Comparison of ENCODE assay signal across 25 mouse cellular contexts in genomic region chr17:71238494-71238893, GRCm38 (mm10). TPM values are rescaled to one million over a fixed set of nuclear protein-coding genes. Genes with fewer than 3 reads are reported as not detected.
A peak's percentile ranks its signal among the peaks of the same experiment; 100 is the strongest.
DNase-seq lines count a peak whose midpoint lies in the region; ATAC-seq lines count a peak whose summit lies in the region.
"Had no signal": no experiment of that assay in that cellular context is flagged by ENCODE, and none has a peak within 500 bp of the region (broad histone marks: within the 10 kb centered on the region; RNA-seq: fewer than 3 reads in every experiment).

No protein-coding gene starts in this region.

- 85% methylated on average over 7 of the region's 7 CpGs for WGBS in heart, embryonic 12.5 days
- WGBS in liver, embryonic 15.5 days (ENCODE audit: insufficient replicate concordance): 29% methylated on average over 7 of the region's 7 CpGs

- no peak for DNase-seq in heart, adult 9 months (ENCODE audit: low spot score in 2 of 2)
- DNase-seq in layer of hippocampus, postnatal 25 days (ENCODE audit: extremely low spot score in 1 of 2, low spot score in 1 of 2): no peak
- DNase-seq in gastrocnemius, postnatal 36 days: no peak
- no peak for DNase-seq in neural tube, embryonic 10.5 days (ENCODE audit: extremely low spot score, low spot score)
- DNase-seq: adrenal gland, postnatal 14 days; cerebellum, adult 11 months; cerebellum, adult 9-11 months; heart, postnatal 36 days; kidney, adult 18-20 months; lung, adult 18-20 months; lung, postnatal 10 days; thymus, adult 18-20 months; thymus, postnatal 4 days had no signal

- intact Hi-C loops in gastrocnemius, postnatal 36 days (cut with DNase I): no loop called here

- H3K9ac ChIP-seq in heart, embryonic 12.5 days: no peak overlapping the region
- H3K9ac ChIP-seq in liver, embryonic 15.5 days: peak overlapping the region; percentile 22; the same call in 1 of the 2 replicates
- H3K9ac ChIP-seq: embryonic facial prominence, embryonic 12.5 days; forebrain, embryonic 15.5 days; heart, embryonic 15.5 days; hindbrain, embryonic 14.5 days; neural tube, embryonic 15.5 days had no signal

- H3K4me3 ChIP-seq in heart, embryonic 12.5 days: no peak overlapping the region
- no peak overlapping the region for H3K4me3 ChIP-seq in liver, embryonic 15.5 days (replicated peaks)
- H3K4me3 ChIP-seq: embryonic facial prominence, embryonic 12.5 days; forebrain, embryonic 15.5 days; heart, embryonic 15.5 days; neural tube, embryonic 15.5 days had no signal

- H3K36me3 ChIP-seq in heart, embryonic 12.5 days: peaks cover 65% of the 10 kb centered on the region
- peaks cover 85% of the 10 kb centered on the region for H3K36me3 ChIP-seq in liver, embryonic 15.5 days (replicated peaks)

- peak; percentile 62 for ATAC-seq in heart, embryonic 12.5 days (ENCODE audit: insufficient number of reproducible peaks, low FRiP score)
- ATAC-seq in erythroid progenitor cell, adult 5-6 weeks (replicated peaks; ENCODE audit: low FRiP score, poor library complexity, severe bottlenecking): peak; percentile 66
- ATAC-seq in liver, embryonic 15.5 days (ENCODE audit: insufficient read depth): peak; percentile 27
- ATAC-seq: activated CD4-positive, CD25-positive, alpha-beta regulatory T cell, adult 4 months; forebrain, embryonic 15.5 days; inflammation-experienced regulatory T-cells, adult 6 months had no signal

- no peak overlapping the region for H3K4me2 ChIP-seq in heart, embryonic 12.5 days
- H3K4me2 ChIP-seq in liver, embryonic 15.5 days: peak overlapping the region; percentile 33
- H3K4me2 ChIP-seq: embryonic facial prominence, embryonic 12.5 days; forebrain, embryonic 15.5 days; heart, embryonic 15.5 days; hindbrain, embryonic 14.5 days; midbrain, embryonic 11.5 days; neural tube, embryonic 15.5 days had no signal

- peaks cover 10% of the 10 kb centered on the region; the same call in 1 of the 2 replicates for H3K4me1 ChIP-seq in heart, embryonic 12.5 days (replicated peaks)
- peaks cover 60% of the 10 kb centered on the region for H3K4me1 ChIP-seq in liver, embryonic 15.5 days (replicated peaks)
- H3K4me1 ChIP-seq: embryonic facial prominence, embryonic 12.5 days; forebrain, embryonic 15.5 days; neural tube, embryonic 15.5 days had no signal

- no peak overlapping the region for H3K27ac ChIP-seq in heart, embryonic 12.5 days (ENCODE audit: poor library complexity, severe bottlenecking)
- H3K27ac ChIP-seq in liver, embryonic 15.5 days (replicated peaks): peak overlapping the region; percentile 97
- H3K27ac ChIP-seq: embryonic facial prominence, embryonic 12.5 days; forebrain, embryonic 15.5 days; heart, embryonic 15.5 days; hindbrain, embryonic 14.5 days; kidney, postnatal 0 days; neural tube, embryonic 15.5 days had no signal

- no peaks in the 10 kb centered on the region for H3K9me3 ChIP-seq in heart, embryonic 12.5 days (replicated peaks)
- H3K9me3 ChIP-seq in liver, embryonic 15.5 days (replicated peaks): no peaks in the 10 kb centered on the region
- H3K9me3 ChIP-seq: embryonic facial prominence, embryonic 12.5 days; forebrain, embryonic 15.5 days; heart, embryonic 15.5 days; neural tube, embryonic 15.5 days had no signal

- no peaks in the 10 kb centered on the region for H3K27me3 ChIP-seq in heart, embryonic 12.5 days (replicated peaks)
- no peaks in the 10 kb centered on the region for H3K27me3 ChIP-seq in liver, embryonic 15.5 days
- H3K27me3 ChIP-seq: embryonic facial prominence, embryonic 12.5 days; forebrain, embryonic 15.5 days; heart, embryonic 15.5 days; neural tube, embryonic 15.5 days had no signal

RNA-seq across cellular contexts. Expression of gene Lpin2, which starts 56.1 kb away (rescaled TPM):
- polyA plus RNA-seq in heart, embryonic 12.5 days (2016; fragmentation: Nextera tagmentation; extraction: Ambion mirVana): 22.1 and 23.8 TPM in 2 replicates
- total RNA-seq in erythroid progenitor cell, adult 5-6 weeks (2015; ENCODE audit: low replicate concordance): 68.8 and 90.1 TPM in 2 replicates
- 101 and 122 TPM in 2 replicates for total RNA-seq in erythroid progenitor cell, adult 5-6 weeks (2017; ENCODE audit: low replicate concordance)
- polyA plus RNA-seq in liver, embryonic 15.5 days (2015; fragmentation: Nextera tagmentation; extraction: Ambion mirVana): 42.3 and 46.7 TPM in 2 replicates
- 10 to 100 TPM; 91.1 to 96.8 TPM for total RNA-seq in layer of hippocampus, postnatal 25 days (2021)
- 1 to 10 TPM; 2.6 to 3.5 TPM for total RNA-seq in gastrocnemius, postnatal 36 days (2021)

Comparison
In these comparisons a context has a peak if more than half of its experiments do, and no peak if none do; other contexts are left out.
1. RNA of gene Lpin2, which starts 56.1 kb away (total RNA-seq): 68.8 to 122 TPM in erythroid progenitor cell, adult 5-6 weeks and 91.1 to 96.8 TPM in layer of hippocampus, postnatal 25 days; 2.6 to 3.5 TPM in gastrocnemius, postnatal 36 days; every median in the first group is over 10 times any median in the second.
2. Peak in every context shown above with its lines, with median percentiles within 50 percentile points of each other: ATAC-seq.